ENCODE assay signal across 7 mouse cellular contexts in the genomic region with DNA sequence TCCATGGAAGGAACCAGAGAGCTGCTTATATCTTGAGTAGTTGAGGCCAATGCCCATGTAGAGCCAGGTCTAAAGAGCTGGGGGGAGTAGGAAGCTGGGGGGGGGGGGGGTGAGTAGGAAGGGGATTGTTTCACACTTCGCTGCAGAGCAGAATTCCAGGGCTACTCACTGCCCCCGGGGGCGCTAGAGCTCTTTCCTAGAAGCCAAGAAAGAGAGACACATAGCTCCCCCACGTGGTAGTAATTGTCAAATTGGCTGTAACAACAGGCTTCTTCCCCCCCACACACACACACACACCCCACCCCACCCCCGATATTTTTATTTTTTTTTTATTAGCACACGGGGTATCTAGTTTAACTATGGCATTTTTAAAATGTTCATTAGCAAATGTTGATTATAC. TPM values are rescaled to one million over a fixed set of nuclear protein-coding genes. Genes with fewer than 3 reads are reported as not detected.
DNase-seq lines count a peak whose midpoint lies in the region; ATAC-seq and TF ChIP-seq lines count a peak whose summit lies in the region.

No protein-coding gene starts in this region.

- H3K9me3 ChIP-seq in forebrain, postnatal 0 days (ENCODE audit: low read length): no peaks in the 10 kb centered on the region
- no peaks in the 10 kb centered on the region for H3K9me3 ChIP-seq in hindbrain, embryonic 15.5 days
- H3K9me3 ChIP-seq in megakaryocyte, embryonic 14.5 days: no peaks in the 10 kb centered on the region

- peak overlapping the region; percentile 45 for H3K4me3 ChIP-seq in forebrain, postnatal 0 days (ENCODE audit: low read depth, low read length)
- H3K4me3 ChIP-seq in hindbrain, embryonic 15.5 days: peak overlapping the region; percentile 52
- peak overlapping the region; percentile 94 for H3K4me3 ChIP-seq in megakaryocyte, embryonic 14.5 days (replicated peaks)

- H3K4me2 ChIP-seq in forebrain, postnatal 0 days (ENCODE audit: low read depth): peak overlapping the region; percentile 63
- peak overlapping the region; percentile 64 for H3K4me2 ChIP-seq in hindbrain, embryonic 15.5 days

- ATAC-seq in forebrain, postnatal 0 days: peak; percentile 81
- no peak; the same call in 1 of the 2 replicates for ATAC-seq in hindbrain, embryonic 15.5 days (ENCODE audit: low FRiP score, low read depth)

- no peaks in the 10 kb centered on the region for H3K36me3 ChIP-seq in forebrain, postnatal 0 days (ENCODE audit: insufficient read depth)
- H3K36me3 ChIP-seq in hindbrain, embryonic 15.5 days: no peaks in the 10 kb centered on the region
- H3K36me3 ChIP-seq in megakaryocyte, embryonic 14.5 days (replicated peaks; ENCODE audit: low read length): no peaks in the 10 kb centered on the region

- DNase-seq in WW6 (ENCODE audit: low read depth, low spot score): peak; percentile 34
- peak; percentile 89 for DNase-seq in cerebellum, adult 11-12 months
- DNase-seq in forebrain, postnatal 0 days: peak; percentile 91
- DNase-seq in left cerebral cortex, adult 9 months (ENCODE audit: low spot score in 2 of 2): peak; percentile 62 to 87
- DNase-seq in right cerebral cortex, postnatal 4 days: peak; percentile 85

- H3K27me3 ChIP-seq in forebrain, postnatal 0 days (ENCODE audit: insufficient read depth, low read length): no peaks in the 10 kb centered on the region
- H3K27me3 ChIP-seq in hindbrain, embryonic 15.5 days: no peaks in the 10 kb centered on the region
- no peaks in the 10 kb centered on the region for H3K27me3 ChIP-seq in megakaryocyte, embryonic 14.5 days (replicated peaks)

- H3K27ac ChIP-seq in forebrain, postnatal 0 days (ENCODE audit: low read depth, low read length): peak overlapping the region; percentile 89
- H3K27ac ChIP-seq in hindbrain, embryonic 15.5 days (replicated peaks): peak overlapping the region; percentile 93

- TF ChIP-seq CTCF in forebrain, postnatal 0 days (IDR thresholded peaks at IDR 0.05; ENCODE audit: low read depth): peak; percentile 71

- H3K4me1 ChIP-seq in forebrain, postnatal 0 days (ENCODE audit: insufficient read depth): no peaks in the 10 kb centered on the region
- 0 out of 2 replicates have a peak, but pooled peaks cover 5% of the 10 kb centered on the region for H3K4me1 ChIP-seq in hindbrain, embryonic 15.5 days (replicated peaks)
- peaks cover 4% of the 10 kb centered on the region; the same call in 1 of the 2 replicates for H3K4me1 ChIP-seq in megakaryocyte, embryonic 14.5 days

- peak overlapping the region; percentile 58 for H3K9ac ChIP-seq in forebrain, postnatal 0 days
- H3K9ac ChIP-seq in hindbrain, embryonic 15.5 days: peak overlapping the region; percentile 53

- WGBS in forebrain, postnatal 0 days: 7% methylated on average over 6 of the region's 6 CpGs
- WGBS in hindbrain, embryonic 15.5 days: 11% methylated on average over 6 of the region's 6 CpGs

RNA-seq across cellular contexts. Expression of a gene that starts 0.7 kb away (rescaled TPM):
- 3.8 and 6.9 TPM in 2 replicates for total RNA-seq in forebrain, postnatal 0 days (2014; rRNA removed)
- polyA plus RNA-seq in forebrain, postnatal 0 days (2015; fragmentation: Nextera tagmentation; extraction: Ambion mirVana): 2.4 and 3.3 TPM in 2 replicates
- polyA plus RNA-seq in hindbrain, embryonic 15.5 days (2015; fragmentation: Nextera tagmentation; extraction: Ambion mirVana): 5.1 and 5.8 TPM in 2 replicates
- polyA plus RNA-seq in megakaryocyte, embryonic 14.5 days (2012; ENCODE audit: insufficient read depth, low replicate concordance): 0.51 TPM in 1 of 2 replicates, not detected in the other

Comparison
In these comparisons a context has a peak if more than half of its experiments do, and no peak if none do; other contexts are left out.
1. DNase-seq: peak in every context shown above with its lines; median percentile 91 in forebrain, postnatal 0 days; 89 in cerebellum, adult 11-12 months; 85 in right cerebral cortex, postnatal 4 days; 74 in left cerebral cortex, adult 9 months; 34 in WW6.